Mouse (Mus musculus) left cerebral cortex, adult 8-10 months (tissue): ENCODE measurements around the gene Rbm3. TPM values are rescaled to one million over a fixed set of nuclear protein-coding genes. Genes with fewer than 3 reads are reported as not detected.

ENCODE experiments used
- DNase-seq, 2 experiments: peaks; one replicate each; pipeline ENCODE4 v3.0.0; 2022; ENCODE audit warnings: low spot score in 2 of 2
- total RNA-seq, 4 experiments: library from RNA; stranded (reverse); gene quantifications; 2 replicates each; pipeline ENCODE4 v1.2.4; 2022

Rbm3 gene
- total RNA-seq: 100 to 1,000 TPM; 134 to 198 (median 155) TPM

GRCm38 (mm10) chrX:8145153-8145991, at the start of gene Rbm3:
Gene Rbm3, minus strand, starts transcription at chrX:8145880.
- DNase-seq: peak; percentile 71 to 87

- peak in 1 of 2 experiments; percentile 35 for DNase-seq
These were observed 47.7 kb upstream of the Rbm3 start, which contains the start of gene Ebp for GRCm38 (mm10) chrX:8193419-8193723. Gene Ebp, minus strand, starts transcription at chrX:8193512.

- DNase-seq: peak; percentile 37 to 75
These were observed 47.1 kb upstream of the Rbm3 start for GRCm38 (mm10) chrX:8192640-8193418.

- DNase-seq: no peak
These were observed 46.5 kb upstream of the Rbm3 start for GRCm38 (mm10) chrX:8192126-8192639.

GRCm38 (mm10) chrX:8182871-8183540, 37.3 kb upstream of the Rbm3 start:
- no peak for DNase-seq

GRCm38 (mm10) chrX:8179646-8180045, 34.0 kb upstream of the Rbm3 start:
- no peak for DNase-seq

GRCm38 (mm10) chrX:8178871-8179270, 33.2 kb upstream of the Rbm3 start:
- no peak for DNase-seq

GRCm38 (mm10) chrX:8175504-8176385, 30.1 kb upstream of the Rbm3 start, which contains the start of gene Tbc1d25:
Gene Tbc1d25, minus strand, starts transcription at chrX:8176181.
- peak; percentile 56 to 83 for DNase-seq

GRCm38 (mm10) chrX:8175169-8175503, 29.5 kb upstream of the Rbm3 start:
- no peak for DNase-seq

- DNase-seq: no peak
These were observed 22.3 kb upstream of the Rbm3 start for GRCm38 (mm10) chrX:8167716-8168647.

GRCm38 (mm10) chrX:8164471-8164870, 18.8 kb upstream of the Rbm3 start:
- no peak for DNase-seq

- DNase-seq: no peak
These were observed 17.4 kb upstream of the Rbm3 start for GRCm38 (mm10) chrX:8163076-8163475.

GRCm38 (mm10) chrX:8143750-8144149, 1.9 kb downstream of the Rbm3 start:
- no peak for DNase-seq

GRCm38 (mm10) chrX:8142948-8143347, 2.7 kb downstream of the Rbm3 start:
- no peak for DNase-seq

- no peak for DNase-seq
These were observed 4.6 kb downstream of the Rbm3 start for GRCm38 (mm10) chrX:8141058-8141457.

GRCm38 (mm10) chrX:8140446-8140845, 5.2 kb downstream of the Rbm3 start:
- DNase-seq: no peak

GRCm38 (mm10) chrX:8139480-8139879, 6.2 kb downstream of the Rbm3 start:
- no peak for DNase-seq

GRCm38 (mm10) chrX:8135886-8136285, 9.8 kb downstream of the Rbm3 start:
- no peak for DNase-seq
